Comparison of ENCODE assay signal across 9 mouse cellular contexts in the genomic region with DNA sequence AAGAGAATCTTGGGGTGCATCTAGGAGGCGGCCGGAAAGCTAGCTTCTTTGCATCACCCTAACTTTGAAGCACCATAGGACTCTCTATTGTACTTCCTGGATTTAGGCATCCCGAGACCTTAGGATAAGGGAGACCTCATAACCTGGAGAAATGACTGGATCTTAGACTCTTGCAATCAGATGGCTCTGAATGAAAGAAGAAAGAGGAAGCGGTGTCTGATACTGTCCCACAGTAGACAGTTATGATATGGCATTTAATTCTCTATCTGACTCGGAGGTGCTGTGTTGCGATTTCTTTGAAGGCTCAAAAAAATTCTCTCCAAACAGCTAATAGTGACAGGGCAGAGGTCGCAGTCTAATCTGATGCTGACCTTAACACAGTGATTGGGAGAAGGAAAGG. TPM values are rescaled to one million over a fixed set of nuclear protein-coding genes. Genes with fewer than 3 reads are reported as not detected.
DNase-seq lines count a peak whose midpoint lies in the region; ATAC-seq and TF ChIP-seq lines count a peak whose summit lies in the region.
"Had no signal": no experiment of that assay in that cellular context is flagged by ENCODE, and none has a peak within 500 bp of the region (broad histone marks: within the 10 kb centered on the region; RNA-seq: fewer than 3 reads in every experiment).

No protein-coding gene starts in this region.

- TF ChIP-seq CTCF in hindbrain, postnatal 0 days (IDR thresholded peaks at IDR 0.05; ENCODE audit: low read depth): no peak

- ATAC-seq in kidney, embryonic 15.5 days (replicated peaks; ENCODE audit: low FRiP score): no peak
- ATAC-seq in embryonic facial prominence, embryonic 14.5 days (ENCODE audit: low read depth): no peak
- no peak for ATAC-seq in hindbrain, postnatal 0 days
- ATAC-seq in midbrain, embryonic 15.5 days (replicated peaks): no peak

- 26% methylated on average over 7 of the region's 7 CpGs for WGBS in kidney, embryonic 15.5 days
- WGBS in embryonic facial prominence, embryonic 14.5 days: 17% methylated on average over 7 of the region's 7 CpGs
- whole genome bisulfite sequencing in hindbrain, postnatal 0 days: 24% methylated on average over 7 of the region's 7 CpGs
- WGBS in midbrain, embryonic 15.5 days: 17% methylated on average over 7 of the region's 7 CpGs

- DNase-seq in kidney, postnatal 25 days: no peak
- no peak for DNase-seq in embryonic facial prominence, embryonic 14.5 days (ENCODE audit: low spot score)
- no peak for DNase-seq in hindbrain, postnatal 0 days (ENCODE audit: low spot score)
- DNase-seq in adrenal gland, adult (ENCODE audit: inconsistent age in 2 of 2, low spot score in 1 of 2): no peak
- no peak for DNase-seq in cerebellum, postnatal 10 days
- DNase-seq in layer of hippocampus, adult 9-11 months: no peak

- H3K36me3 ChIP-seq in kidney, embryonic 15.5 days: no peaks in the 10 kb centered on the region
- no peaks in the 10 kb centered on the region for H3K36me3 ChIP-seq in embryonic facial prominence, embryonic 14.5 days (ENCODE audit: control insufficient read depth, insufficient read depth, low read length)
- no peaks in the 10 kb centered on the region for H3K36me3 ChIP-seq in hindbrain, postnatal 0 days (ENCODE audit: insufficient read depth, low read length)
- H3K36me3 ChIP-seq in midbrain, embryonic 15.5 days (replicated peaks): no peaks in the 10 kb centered on the region

- no peak overlapping the region; the same call in 1 of the 2 replicates for H3K27ac ChIP-seq in kidney, embryonic 15.5 days
- no peak overlapping the region for H3K27ac ChIP-seq in embryonic facial prominence, embryonic 14.5 days (replicated peaks; ENCODE audit: low read depth, low read length)
- H3K27ac ChIP-seq in hindbrain, postnatal 0 days: peak overlapping the region; percentile 83; the same call in 1 of the 2 replicates
- peak overlapping the region; percentile 94 for H3K27ac ChIP-seq in midbrain, embryonic 15.5 days

- H3K27me3 ChIP-seq in kidney, embryonic 15.5 days: peaks cover 25% of the 10 kb centered on the region
- peaks cover 10% of the 10 kb centered on the region for H3K27me3 ChIP-seq in embryonic facial prominence, embryonic 14.5 days (replicated peaks; ENCODE audit: control insufficient read depth, insufficient read depth, low read length)
- H3K27me3 ChIP-seq in hindbrain, postnatal 0 days (ENCODE audit: insufficient read depth, low read length): no peaks in the 10 kb centered on the region
- H3K27me3 ChIP-seq in midbrain, embryonic 15.5 days (replicated peaks): no peaks in the 10 kb centered on the region

- H3K9ac ChIP-seq in kidney, embryonic 15.5 days: peak overlapping the region; percentile 39; the same call in 1 of the 2 replicates
- peak overlapping the region; percentile 69; the same call in 1 of the 2 replicates for H3K9ac ChIP-seq in embryonic facial prominence, embryonic 14.5 days (ENCODE audit: low read depth, low read length)
- peak overlapping the region; percentile 57; the same call in 1 of the 2 replicates for H3K9ac ChIP-seq in hindbrain, postnatal 0 days (replicated peaks; ENCODE audit: low read length)
- H3K9ac ChIP-seq in midbrain, embryonic 15.5 days: peak overlapping the region; percentile 89

- H3K4me1 ChIP-seq in kidney, embryonic 15.5 days: peaks cover 34% of the 10 kb centered on the region
- H3K4me1 ChIP-seq in embryonic facial prominence, embryonic 14.5 days (ENCODE audit: control insufficient read depth, insufficient read depth, low read length): peaks cover 15% of the 10 kb centered on the region; the same call in 1 of the 2 replicates
- H3K4me1 ChIP-seq in hindbrain, postnatal 0 days (ENCODE audit: insufficient read depth, low read length): peaks cover 5% of the 10 kb centered on the region; the same call in 1 of the 2 replicates
- H3K4me1 ChIP-seq in midbrain, embryonic 15.5 days: peaks cover 25% of the 10 kb centered on the region

- peak overlapping the region; percentile 96 for H3K4me2 ChIP-seq in kidney, embryonic 15.5 days
- peak overlapping the region; percentile 98 for H3K4me2 ChIP-seq in embryonic facial prominence, embryonic 14.5 days (ENCODE audit: low read depth, low read length)
- peak overlapping the region; percentile 92 for H3K4me2 ChIP-seq in hindbrain, postnatal 0 days (ENCODE audit: low read depth, low read length)
- H3K4me2 ChIP-seq in midbrain, embryonic 15.5 days: peak overlapping the region; percentile 90

- H3K4me3 ChIP-seq in kidney, embryonic 15.5 days (replicated peaks): peak overlapping the region; percentile 76
- H3K4me3 ChIP-seq in embryonic facial prominence, embryonic 14.5 days (ENCODE audit: low read depth, low read length): peak overlapping the region; percentile 66
- H3K4me3 ChIP-seq in hindbrain, postnatal 0 days (ENCODE audit: low read length): peak overlapping the region; percentile 76
- H3K4me3 ChIP-seq in midbrain, embryonic 15.5 days: peak overlapping the region; percentile 84

- no peaks in the 10 kb centered on the region for H3K9me3 ChIP-seq in kidney, embryonic 15.5 days (replicated peaks)
- H3K9me3 ChIP-seq in embryonic facial prominence, embryonic 14.5 days (ENCODE audit: control insufficient read depth, low read length): no peaks in the 10 kb centered on the region
- H3K9me3 ChIP-seq in hindbrain, postnatal 0 days (ENCODE audit: low read length): no peaks in the 10 kb centered on the region
- H3K9me3 ChIP-seq in midbrain, embryonic 15.5 days: no peaks in the 10 kb centered on the region

RNA-seq across cellular contexts. Expression of gene Frmd4b, which starts 0.4 kb away (rescaled TPM):
- polyA plus RNA-seq in kidney, embryonic 15.5 days (2015; fragmentation: Nextera tagmentation; extraction: Ambion mirVana): 15.2 and 16.2 TPM in 2 replicates
- 17.5 and 18.9 TPM in 2 replicates for polyA plus RNA-seq in embryonic facial prominence, embryonic 14.5 days (2014; fragmentation: Nextera tagmentation; extraction: Ambion mirVana)
- 20.2 and 28.7 TPM in 2 replicates for total RNA-seq in hindbrain, postnatal 0 days (2014; rRNA removed)
- polyA plus RNA-seq in hindbrain, postnatal 0 days (2015; fragmentation: Nextera tagmentation; extraction: Ambion mirVana): 12.6 and 13.7 TPM in 2 replicates
- 16.9 and 19.9 TPM in 2 replicates for polyA plus RNA-seq in midbrain, embryonic 15.5 days (2015; fragmentation: Nextera tagmentation; extraction: Ambion mirVana)
- total RNA-seq: MEL had no signal

Comparison
In these comparisons a context has a peak if more than half of its experiments do, and no peak if none do; other contexts are left out.
1. H3K27ac ChIP-seq: peak in hindbrain, postnatal 0 days (single experiment) and midbrain, embryonic 15.5 days (single experiment); none in kidney, embryonic 15.5 days (single experiment) and embryonic facial prominence, embryonic 14.5 days (single experiment).
2. H3K9ac ChIP-seq: peak in every context shown above with its lines; median percentile 89 in midbrain, embryonic 15.5 days; 69 in embryonic facial prominence, embryonic 14.5 days; 57 in hindbrain, postnatal 0 days; 39 in kidney, embryonic 15.5 days.
3. Peak in every context shown above with its lines, with median percentiles within 50 percentile points of each other: H3K4me2 ChIP-seq and H3K4me3 ChIP-seq.